Mouse (Mus musculus) cerebellum, adult (tissue): Measurements from ENCODE around the gene Ccdc9.
"Not testable (repeated sequence)": the region's sequence is repeated elsewhere in the genome, so short reads cannot be mapped to it uniquely, and the experiment has no call there.

Source experiments
- ATAC-seq: cut with Nextera tagmentation; 2 replicates; pipeline ENCODE4 v1.9.2; 2017; ENCODE audit warnings: mild to moderate bottlenecking, moderate library complexity, mixed read lengths; ENCODE audit not compliant: insufficient number of reproducible peaks, low FRiP score, low TSS enrichment

The Ccdc9 gene

DNA sequence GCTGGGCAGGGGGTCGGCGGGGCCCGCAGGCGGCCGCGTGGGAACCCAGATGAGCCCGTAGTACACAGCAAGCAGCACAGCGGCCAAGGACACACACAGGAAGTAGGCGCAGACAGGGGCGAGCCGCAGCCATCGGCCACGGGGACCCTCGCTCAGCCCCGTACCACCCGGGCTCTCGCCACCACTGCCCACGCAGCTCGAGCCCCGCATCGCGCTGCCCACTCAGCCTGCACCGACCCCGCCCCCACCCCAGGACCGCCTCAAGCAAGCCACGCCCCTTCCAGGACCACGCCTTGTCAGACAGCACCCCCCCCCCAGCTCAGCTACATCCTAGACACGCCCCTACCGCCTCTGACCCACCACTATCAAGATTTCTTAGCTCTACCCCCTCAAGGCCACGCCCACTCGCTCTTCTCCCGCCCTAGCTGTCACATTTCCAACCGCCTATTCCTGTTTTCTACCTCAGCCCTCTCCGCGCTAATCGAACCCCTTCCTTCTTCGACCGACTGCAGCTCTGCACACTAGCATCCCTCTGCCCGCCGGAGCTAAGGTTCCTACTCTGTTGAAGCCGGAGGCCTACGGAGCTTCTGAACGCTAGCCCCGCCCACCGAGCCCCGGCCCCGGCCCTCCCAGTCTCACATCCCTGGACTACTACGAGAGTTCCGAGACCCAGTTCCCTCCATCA is 13.4 kb downstream of the Ccdc9 start, which contains the start of gene Inafm1:
Inafm1 (minus strand) TSS at position 537 of the 685 bp plus-strand sequence.
- peak; percentile 56 for ATAC-seq

DNA sequence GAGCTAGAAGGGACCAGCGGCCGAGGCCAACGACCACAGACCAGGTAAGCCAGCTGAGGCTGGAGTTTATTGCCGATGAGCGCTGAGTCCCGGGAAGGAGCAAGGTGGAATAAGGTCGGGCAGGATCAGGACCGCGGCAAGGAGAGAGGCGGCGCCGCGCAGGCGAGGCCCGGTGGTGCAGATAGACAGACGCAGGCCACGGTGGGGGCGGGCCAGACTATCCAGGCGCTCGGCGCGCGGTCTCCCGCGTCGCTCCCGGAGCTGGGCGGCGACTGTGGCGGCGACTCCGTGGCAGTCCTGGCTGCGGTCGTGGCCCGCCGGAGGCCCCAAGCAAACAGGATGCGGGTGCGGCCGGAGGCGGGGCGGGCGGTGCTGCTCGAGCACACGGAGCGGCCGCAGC is 13.9 kb downstream of the Ccdc9 start:
- ATAC-seq = peak; percentile 65

DNA sequence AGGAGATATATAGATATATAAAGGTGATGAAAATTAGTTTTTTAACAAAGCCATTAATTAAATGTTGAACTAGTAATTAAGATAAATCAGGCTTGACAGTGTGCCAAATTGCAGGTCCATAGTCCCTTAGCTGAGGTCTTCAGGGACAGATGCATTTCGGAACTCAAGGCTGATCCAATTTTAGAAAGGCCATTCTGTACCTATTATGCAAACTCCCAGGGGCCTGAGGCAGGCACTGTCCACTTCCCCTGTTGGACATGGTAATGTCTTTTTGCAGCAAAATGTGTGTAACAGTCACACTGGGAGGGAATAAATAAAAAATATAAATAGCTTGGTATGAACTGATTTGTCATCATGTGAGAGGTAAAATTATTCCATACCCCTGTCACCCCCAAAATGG is 15.5 kb downstream of the Ccdc9 start:
- ATAC-seq = no peak

DNA sequence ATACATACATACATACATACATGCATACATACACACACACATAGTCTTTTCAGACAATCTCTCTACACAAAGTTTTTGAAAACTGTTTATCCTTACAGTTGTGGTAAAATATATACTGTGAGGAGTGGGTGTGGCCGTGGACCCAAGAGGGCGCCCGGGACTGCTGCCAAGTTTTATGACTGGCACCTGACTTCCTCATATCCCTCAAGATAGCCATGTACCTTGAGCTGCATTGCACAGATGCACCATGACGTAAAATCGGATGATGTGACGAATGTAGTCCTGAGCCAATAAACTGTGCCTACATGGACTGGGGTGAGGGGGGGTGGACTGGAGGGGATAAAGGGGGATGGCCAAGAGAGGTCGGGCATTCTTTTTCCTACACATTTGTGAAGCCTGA is 20.0 kb downstream of the Ccdc9 start:
- not testable (repeated sequence) for ATAC-seq

DNA sequence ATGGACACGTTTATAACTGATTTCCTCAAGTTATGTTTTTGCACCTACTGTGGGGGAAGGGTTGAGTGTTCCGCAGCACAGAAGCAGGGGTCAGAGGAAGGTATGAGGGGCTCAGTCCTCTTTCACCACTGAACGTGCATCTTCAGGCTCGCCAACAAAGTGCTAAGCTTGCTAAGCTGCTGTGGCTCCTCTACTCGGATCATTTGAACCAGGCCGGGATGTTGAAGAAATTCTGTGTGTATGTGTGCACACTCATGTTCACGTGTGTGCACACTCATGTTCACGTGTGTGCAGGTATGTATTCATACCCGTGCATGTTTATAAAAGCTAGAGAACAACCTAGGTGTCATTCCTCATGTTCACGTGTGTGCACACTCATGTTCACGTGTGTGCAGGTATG is 20.7 kb downstream of the Ccdc9 start:
- no peak for ATAC-seq

DNA sequence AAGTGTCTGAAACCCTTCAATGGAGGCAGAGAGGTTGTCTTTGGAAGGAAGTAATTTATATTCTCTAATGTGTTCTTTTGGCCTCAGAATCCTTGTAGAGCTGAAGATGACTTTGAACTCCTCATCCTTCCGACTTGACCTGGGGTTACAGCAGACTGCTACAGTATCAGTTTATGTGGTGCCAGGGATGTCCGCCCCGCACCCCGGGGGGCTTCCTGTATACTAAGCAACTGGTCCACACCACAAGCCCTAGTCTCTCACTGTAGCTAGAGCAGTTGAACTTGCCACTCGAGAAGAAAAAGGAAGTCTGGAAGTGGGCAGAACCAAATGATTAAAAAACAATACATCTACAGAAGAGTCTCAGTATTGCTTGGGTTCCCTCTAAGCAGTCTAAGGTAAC is 22.8 kb downstream of the Ccdc9 start:
- ATAC-seq = no peak

DNA sequence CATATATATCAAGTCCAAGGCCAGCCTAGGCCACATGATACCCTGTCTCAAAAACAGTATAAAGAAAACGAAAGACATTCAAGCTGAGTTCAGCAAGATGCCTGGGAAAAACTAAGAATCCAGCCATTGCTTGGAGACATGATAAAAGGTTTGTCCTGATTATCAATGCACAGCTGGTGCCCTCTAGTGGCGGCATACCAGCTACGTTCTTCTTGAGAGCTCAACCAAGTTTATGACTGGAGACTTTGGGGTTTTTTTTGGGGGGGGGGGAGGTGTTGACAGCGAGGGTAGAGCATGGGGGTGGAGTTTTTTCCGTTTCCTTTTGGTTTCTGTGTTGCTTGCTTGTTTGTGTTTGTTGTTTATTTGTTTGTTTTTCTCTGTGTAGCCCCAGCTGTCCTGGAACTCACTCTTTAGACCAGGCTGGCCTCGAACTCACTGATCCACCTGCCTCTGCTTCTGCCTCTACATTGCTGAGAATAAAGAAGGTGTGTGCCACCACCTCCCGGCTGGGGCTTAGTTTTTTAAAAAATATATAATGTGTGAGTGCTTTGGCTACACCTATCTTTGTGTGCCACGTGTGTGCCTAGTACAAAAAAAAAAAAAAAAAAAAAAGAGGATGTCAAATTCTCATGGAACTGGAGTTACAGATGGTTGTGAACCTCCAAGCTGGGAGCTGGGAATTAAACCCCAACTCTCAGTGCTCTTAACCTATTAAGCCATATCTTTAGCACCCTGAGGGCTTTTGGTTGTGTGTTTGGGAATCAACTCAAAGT is 23.4 kb downstream of the Ccdc9 start:
- ATAC-seq = no peak

DNA sequence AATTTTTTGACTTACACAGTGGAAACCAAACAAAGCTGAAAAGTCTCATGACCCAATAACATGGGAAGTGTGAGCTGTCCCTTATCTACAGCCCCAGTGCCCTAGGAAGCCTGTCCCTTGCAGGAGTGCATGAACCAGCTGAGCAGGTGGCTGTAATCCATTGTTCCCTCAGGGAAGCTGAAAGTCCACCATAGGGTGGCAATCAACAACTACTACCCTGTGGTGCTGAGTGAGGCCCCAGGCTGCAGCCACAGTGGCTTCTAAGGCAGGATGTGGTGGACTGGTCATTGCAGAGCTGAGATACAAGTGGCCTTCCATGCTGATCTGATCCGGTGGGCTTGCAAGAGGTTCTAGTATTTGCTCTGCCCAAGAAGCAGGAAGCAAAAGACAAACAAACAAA is 25.5 kb downstream of the Ccdc9 start:
- no peak for ATAC-seq

DNA sequence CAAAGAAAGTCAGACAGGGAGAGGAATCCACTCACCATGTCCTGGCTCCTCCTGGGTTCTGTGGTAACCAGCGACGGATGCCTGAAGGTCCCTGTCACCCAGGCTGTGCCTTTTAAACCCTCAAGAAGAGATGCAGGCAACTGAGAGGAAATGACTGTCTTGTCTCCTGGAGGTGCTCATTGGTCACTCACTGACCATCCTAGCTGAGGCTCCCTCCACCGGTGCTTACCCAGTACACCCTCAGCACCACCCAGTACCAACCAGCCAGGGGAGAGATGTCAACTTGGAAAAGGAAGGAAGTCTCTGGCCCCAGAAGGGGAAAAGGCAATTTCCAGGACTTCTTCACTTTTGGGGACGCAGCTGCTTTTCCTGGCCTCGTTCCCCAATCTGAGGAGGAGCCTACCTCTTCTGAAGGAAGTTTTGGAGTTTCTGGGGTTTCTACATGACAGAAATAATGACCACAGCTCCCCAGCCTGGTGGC is 27.4 kb downstream of the Ccdc9 start, which contains the start of gene C5ar1:
C5ar1 (minus strand) TSS at position 431 of the 481 bp plus-strand sequence.
- no peak for ATAC-seq

DNA sequence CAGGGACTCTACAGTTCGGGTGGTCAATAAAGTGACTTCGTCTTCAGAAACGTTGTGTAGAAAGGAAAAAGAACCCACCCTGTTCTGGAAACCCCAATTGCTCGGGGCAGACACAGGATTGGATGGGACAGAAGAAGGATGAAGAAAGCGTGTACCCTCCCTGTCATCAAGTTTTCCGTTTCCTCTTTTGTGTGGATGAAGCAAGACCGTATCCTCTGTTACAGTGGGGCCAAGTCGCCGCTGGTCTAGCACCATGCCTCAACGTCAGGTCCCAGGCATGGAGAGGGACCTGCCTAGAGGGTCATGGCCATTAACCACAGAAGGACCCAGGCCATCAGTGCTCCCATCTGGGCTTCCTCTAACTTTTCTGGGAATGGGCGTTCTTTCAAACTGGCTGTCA is 28.8 kb downstream of the Ccdc9 start:
- no peak for ATAC-seq

DNA sequence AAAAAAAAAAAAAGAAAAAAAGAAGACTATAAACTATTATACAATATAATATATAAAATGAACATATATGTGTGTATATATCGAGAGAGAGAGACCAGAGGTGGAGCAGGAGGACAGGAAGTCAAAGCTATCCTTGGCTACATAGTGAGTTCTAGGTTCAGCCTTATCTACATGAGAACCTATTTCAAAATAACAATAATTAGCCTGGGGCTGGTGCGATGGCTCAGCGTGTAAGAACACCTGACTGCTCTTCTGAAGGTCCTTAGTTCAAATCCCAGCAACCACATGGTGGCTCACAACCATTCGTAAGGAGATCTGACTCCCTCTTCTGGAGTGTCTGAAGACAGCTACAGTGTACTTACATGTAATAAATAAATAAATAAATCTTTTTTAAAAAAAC is 30.6 kb downstream of the Ccdc9 start:
- ATAC-seq = not testable (repeated sequence)

DNA sequence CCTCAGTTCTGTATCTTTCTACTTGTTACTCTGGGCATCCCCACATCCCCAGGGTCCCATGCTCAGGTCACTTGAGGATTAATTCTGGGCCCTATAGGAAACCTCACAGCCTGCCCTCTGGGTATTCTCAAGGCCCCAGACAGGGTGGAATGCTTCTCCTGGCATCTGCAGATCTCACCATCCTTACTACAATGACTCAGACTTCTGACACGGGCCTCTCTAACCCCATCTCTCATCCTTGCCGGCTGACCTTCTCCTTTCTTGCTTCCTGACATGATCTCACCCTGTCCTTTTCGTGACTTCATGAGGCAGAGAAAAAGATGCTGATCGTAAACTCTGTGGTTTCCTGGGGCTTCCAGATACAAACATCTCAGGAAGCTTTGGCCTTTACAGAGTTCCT is 32.4 kb downstream of the Ccdc9 start:
- ATAC-seq = no peak

DNA sequence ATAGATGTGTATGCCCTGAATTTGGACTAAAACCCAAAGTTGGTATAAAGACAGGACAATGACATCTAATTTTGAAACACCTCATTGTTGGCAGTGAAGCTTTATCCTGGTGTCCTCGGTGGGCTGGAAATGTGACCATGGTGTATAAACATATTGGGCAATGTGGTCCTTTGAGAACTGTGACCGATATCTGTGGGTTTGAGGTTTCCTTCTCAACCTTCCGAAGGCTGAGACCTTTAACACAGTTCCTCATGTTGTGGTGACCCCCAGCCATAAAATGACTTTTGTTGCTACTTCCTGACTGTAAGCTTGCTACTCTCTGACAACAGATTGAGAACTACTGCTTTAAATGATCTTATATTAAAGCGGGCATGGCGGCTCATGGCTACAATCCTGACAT is 35.9 kb downstream of the Ccdc9 start:
- ATAC-seq = no peak

DNA sequence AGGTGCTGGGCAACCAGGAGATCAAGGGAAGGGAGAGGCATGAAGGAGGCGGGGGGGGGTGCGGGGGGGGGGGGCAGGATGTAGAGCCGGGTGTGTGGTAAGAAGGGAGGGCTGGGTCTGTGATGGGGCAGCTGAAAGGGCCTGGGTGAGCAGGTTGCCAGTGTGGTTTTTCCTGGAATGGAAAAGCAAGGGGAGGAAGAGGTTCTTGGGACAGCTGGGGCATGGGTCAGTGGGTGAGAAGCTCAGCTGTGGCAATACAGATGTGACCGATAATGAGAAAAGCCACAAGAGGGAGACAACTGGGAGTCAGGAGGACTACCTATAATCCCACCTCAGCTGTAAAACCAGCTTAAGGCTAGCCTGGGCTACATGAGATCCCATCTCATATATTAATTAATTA is 40.6 kb downstream of the Ccdc9 start:
- ATAC-seq = no peak

DNA sequence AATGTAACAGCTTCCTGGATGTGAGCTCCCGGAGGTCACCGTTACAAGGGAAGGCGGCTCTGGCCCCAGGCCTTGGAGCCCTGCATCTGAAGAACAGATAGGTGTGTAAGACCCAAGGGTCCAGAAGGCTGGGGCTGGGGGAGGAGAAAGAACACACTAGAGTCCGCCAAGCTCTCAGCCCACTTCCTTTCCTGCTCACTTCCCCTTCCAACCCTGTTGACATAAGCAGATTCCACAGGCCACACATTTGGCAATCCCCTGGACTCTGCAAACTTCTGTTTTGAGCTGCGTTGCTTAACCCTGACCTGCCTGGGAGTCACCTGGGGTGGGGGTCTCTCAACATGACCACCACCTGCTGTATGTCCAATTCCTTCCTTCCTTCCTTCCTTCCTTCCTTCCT is 42.5 kb downstream of the Ccdc9 start, which contains the start of gene C5ar2:
C5ar2 (minus strand) TSS at position 88 of the 400 bp plus-strand sequence.
- no peak for ATAC-seq

DNA sequence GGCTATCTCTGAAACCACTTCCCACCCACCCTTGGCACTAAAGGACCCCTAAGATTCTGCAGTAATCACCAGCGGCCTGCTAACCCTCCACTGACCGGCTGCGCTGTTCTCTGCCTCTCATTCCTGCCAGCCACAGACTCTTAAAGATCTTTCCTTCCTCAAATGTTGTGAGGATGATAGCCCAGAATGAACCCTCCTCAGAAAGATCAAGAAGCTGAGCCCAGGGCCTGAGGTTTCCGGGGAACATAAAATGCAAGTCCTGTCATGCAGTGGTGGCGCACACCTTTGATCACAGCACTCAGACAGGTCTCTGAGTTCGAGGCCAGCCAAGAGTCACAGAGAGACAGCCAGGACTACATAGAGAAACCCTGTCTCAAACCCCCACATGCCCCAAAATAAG is 44.4 kb downstream of the Ccdc9 start:
- no peak for ATAC-seq

DNA sequence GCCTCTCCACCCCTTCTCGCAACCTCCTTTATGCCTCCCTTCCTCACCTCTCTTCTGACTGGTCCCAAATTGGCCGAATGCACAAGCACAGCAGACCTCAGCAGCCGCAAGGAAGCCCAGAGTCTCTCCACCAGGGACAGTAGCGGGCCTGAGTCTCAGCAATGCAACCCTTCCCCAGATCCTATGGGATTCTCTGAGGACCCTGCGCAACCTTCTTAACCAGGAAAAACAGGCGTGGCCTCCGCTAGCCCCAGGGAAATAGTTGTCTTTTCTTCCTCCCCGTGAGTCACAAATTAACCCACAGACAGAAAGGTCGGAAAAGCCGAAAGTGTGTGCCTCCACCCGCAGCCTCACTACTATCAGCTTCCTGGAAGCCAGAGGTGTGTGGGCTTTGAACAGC is 44.8 kb downstream of the Ccdc9 start:
- no peak for ATAC-seq

DNA sequence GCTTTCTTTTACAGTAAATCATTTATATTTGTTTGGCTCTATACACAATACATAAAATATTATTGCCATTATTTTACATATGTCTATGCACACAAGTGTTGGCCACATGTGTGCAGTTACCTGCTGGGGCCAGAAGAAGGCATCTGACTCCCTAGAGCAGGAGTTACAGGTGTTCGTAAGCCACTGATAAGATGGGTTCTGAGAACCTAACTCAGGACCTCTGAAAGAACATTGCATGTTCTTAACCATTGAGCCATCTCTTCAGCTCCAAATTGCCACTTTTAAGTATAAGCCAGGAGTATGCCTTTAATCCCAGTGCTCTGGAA is 45.7 kb downstream of the Ccdc9 start:
- no peak for ATAC-seq

DNA sequence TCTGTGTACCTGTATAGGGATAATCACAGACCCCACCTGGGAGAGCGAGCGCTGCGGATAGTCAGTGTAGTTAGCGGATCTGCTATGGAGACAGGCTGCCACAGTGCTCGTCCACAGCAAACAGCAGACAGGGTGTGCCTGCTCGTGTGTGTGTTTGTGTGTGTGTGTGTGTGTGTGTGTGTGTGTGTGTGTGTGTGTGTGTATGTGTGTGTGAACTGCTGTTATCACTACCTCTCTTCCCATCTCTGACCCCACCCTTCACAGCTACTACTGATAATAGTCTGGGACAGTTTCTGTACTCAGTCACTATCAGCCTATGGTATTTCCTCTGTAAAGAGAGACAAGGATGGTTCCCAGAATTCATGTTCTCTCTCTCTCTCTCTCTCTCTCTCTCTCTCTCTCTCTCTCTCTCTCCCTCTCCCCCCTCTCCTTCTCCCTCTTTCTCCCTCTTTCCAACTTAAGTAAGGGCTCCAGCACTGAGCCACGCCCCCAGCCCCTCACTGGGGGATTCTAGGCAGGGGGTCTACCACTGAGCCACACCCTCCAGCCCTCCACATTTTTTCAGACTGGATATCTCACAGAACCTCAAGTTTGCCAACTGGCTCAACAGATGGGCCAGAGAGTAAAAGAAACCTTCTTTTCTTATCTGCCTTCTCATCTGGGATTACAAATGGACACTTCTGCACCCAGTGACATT is 46.2 kb downstream of the Ccdc9 start:
- ATAC-seq = no peak

DNA sequence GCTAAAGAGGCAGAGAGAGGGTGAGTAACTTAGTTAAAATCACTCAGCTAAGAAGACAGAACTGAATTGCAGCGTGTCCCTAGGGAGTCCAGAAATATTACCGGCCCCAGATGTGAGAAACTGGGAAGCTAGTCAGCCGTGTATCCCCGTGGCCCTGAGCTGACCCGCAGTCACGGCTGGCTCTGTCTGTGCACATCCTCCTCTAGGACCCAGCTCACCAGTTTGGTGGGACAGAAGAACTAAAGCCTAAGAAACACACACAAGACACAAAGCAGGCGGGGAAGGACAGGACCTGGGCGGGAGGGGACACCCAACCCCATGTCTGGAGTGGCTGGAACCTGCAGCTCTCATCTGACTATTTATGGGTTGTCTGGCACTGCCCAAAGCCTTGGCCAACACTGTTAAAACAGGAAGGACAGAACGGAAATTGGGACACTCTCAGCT is 47.0 kb downstream of the Ccdc9 start:
- ATAC-seq = peak; percentile 66; the same call in 1 of the 2 replicates

DNA sequence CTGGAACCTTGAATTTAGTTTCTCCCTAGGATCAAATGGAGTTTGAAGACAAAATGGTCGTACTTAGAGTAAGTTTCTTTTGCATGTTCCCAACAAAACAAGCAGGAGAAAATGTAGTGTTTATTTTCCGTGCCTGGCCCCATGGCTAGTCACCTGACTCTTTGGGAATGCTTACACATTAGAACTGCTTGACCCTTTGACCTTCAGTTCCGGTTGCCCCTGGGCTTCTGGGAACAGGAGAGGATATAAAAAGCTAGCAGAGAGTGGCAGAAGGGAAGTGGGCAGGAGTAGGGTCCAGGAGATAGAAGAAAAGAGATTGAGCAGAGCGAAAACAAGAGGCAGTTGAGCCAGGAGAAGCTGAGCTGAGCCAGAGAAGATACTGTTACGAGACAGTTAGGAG is 56.7 kb downstream of the Ccdc9 start:
- no peak for ATAC-seq
